Mouse (Mus musculus): ENCODE results near the gene Tcf7l2.

DNA sequence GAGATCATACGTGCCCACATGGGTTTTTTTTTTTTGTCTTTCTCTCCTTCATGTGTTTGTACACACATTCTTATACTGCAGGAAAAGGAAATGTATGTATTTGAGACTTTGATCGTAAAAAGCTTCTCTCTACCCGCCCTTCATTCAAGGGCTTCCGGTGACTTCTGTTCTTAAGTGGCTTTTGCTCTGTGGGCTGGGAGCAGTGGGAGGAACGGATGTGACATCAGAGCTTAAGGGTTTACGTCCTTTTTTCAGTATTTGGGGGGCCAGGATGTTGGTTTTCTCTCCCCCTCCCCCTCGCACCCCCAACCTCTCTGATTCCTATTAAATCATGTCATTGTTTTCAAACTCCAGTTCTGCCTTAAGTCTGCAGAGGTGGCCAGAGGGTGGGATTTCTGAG, 173.9 kb downstream of the Tcf7l2 start:
- TF ChIP-seq CTCF (IDR thresholded peaks at IDR 0.05; ENCODE audit: control insufficient read depth, insufficient read depth, insufficient read length) (no peak), MYOG (IDR thresholded peaks at IDR 0.05; ENCODE audit: control insufficient read depth, extremely low read depth, insufficient read length) (no peak)
